Mouse (Mus musculus) mouse embryonic stem cell (cell line): ENCODE results near the gene Daam2.

ENCODE experiments used
- in situ Hi-C, 2 experiments: fragments of 300-500 bp; cut with MboI; formaldehyde crosslinking; loops; 1 replicate in 1 of 2; 3 replicates in 1 of 2; pipeline ENCODE4 v1.14.3; 2019 to 2020; ENCODE audit warnings: low sequenced_read_pairs in 2 of 2, low pct_unique_long_range_greater_than_20kb in 1 of 2, mixed read lengths in 1 of 2; ENCODE audit not compliant: unreplicated experiment in 1 of 2

Gene Daam2

DNA sequence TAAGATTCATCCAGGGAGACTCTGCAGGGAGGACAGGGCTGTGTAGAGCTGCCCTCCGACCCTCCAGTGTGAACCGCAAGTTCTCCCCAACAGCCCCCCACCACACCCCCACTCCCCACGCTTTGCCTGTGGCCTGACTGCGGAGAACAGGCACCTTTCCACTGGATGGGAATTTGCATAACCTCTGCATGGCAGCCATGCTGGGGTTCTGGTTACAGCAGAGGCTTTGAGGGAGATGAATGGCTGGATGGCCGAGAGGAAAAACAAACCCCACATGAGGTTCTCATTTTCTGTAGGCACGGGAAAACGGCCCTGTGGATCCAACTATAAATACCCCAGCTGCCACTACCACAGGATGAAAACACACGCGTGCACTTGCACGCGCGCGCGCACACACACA lies 23.4 kb downstream of the Daam2 start:
- in situ Hi-C loops = loop anchor here in 1 of 2 experiments (25.0 kb wide), 1 partner anchor 347 kb away; no protein-coding TSS in a partner anchor

- in situ Hi-C loops = loop anchor here in 1 of 2 experiments (25.0 kb wide), 1 partner anchor 348 kb away; no protein-coding TSS in a partner anchor
These were observed 24.9 kb downstream of the Daam2 start for GRCm38 (mm10) chr17:49539204-49539603.

DNA sequence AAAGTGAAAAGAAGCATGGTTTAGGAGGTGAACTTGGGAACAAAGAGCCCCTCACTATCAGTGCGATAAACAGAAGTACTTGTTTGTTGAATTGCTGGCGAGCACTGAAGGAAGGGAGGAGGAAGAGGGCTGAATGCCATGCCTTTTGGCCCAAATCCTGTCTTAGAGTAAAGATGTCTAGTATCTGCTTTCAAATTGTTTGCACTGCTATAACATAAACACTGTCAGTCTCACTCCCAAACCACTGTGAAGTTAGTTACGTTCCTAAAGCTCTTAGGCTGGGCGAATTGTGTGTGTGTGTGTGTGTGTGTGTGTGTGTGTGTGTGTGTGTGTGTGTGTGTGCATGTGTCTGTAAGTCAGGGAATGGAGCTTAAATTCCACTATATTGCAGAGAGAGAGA lies 28.6 kb downstream of the Daam2 start:
- in situ Hi-C loops = loop anchor here in 1 of 2 experiments (25.0 kb wide), 1 partner anchor 352 kb away; no protein-coding TSS in a partner anchor

DNA sequence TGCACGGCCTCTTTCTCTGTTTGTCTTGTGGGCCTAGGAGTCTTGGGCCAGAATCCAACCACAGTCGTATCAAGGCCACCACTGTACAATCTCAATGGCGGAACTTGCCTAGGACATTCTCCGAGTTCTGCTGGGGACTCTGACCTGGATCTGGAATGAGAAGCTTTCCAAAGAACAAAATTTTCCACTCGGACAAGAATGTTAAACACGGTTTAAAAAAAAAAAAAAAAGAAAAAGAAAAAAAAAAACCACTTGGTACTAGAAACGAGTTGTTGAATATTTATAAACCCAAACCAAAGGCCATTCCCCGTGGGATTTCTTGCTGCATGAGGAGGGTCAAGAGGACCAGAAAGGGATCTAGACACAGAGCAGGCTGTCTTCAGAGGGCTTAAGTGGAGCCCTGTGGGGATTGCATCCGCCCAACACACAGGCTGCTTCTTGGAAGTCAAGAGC lies 29.9 kb downstream of the Daam2 start:
- in situ Hi-C loops = loop anchor here in 1 of 2 experiments (25.0 kb wide), 1 partner anchor 353 kb away; no protein-coding TSS in a partner anchor

DNA sequence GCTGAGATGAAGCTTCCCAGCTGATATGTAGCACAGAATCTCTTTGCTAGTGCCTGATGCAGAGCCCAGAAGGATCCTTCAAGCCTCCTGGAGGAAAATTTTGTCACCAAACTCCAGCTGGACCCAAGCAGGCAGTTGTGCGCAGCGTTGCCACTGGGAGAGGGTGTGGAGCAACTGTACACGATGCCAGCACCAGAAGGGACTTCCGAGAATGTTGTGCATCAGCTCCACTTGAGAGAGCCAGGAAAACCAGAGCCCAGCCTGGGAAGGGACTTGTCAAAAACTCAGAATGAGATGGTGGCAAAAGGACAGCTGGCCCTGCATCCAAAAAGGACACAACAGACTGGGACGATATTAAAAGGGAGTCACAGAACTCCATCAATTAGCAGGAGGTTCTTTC lies 32.5 kb downstream of the Daam2 start:
- in situ Hi-C loops = loop anchor here in 1 of 2 experiments (25.0 kb wide), 1 partner anchor 356 kb away; no protein-coding TSS in a partner anchor

DNA sequence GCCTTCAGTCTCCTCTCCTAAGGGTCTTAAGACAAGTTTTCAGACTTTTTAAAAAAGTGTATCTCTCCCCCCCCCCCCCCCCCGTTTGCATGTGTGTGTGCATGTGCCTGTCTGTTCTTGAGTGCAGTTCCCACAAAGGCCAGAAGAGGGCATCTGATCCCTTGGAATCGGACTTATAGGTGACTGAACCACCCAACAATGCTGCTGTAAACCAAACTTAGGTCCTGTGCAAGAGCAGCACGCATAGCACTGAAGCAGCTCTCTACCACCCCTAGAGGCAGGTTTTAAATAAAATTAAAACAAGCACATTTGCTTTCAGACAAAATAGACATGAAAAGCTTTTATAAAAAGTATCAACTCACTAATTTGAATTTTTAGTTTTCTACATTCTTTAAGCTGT lies 33.9 kb downstream of the Daam2 start:
- in situ Hi-C loops = loop anchor here in 1 of 2 experiments (25.0 kb wide), 1 partner anchor 357 kb away; no protein-coding TSS in a partner anchor

DNA sequence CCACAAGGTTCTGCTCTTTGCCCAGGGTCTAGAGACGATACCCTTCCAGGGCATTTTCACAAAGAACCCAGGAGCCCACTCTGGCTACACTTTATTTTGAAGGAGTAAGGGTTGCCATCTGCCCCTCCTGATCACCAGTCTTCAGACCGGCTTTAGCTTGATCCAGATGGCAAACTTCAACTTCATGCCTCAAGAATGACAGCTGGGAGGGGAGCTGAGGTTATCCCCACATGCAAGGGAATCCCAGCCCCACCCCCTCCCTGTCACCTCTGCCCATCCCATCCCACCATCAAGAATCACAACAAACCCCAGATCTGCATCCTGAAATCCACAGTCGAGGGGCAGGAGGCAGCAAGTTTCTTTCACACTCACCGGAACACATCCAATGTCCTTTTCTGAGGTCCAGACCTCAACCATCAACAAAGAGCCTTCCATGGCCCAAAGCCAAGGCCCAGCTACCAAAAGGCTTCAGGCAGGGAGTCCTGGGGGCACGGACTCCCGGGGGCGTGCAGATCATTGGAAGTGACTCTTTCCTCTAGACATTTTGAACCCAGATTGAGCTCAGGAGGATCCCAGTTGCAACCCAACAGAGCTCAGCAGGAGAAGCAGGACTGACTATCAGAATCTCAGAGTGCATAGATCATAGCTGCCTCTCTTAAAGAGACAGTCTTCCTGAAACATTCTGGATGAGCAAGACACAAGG lies 35.5 kb downstream of the Daam2 start:
- in situ Hi-C loops = loop anchor here (10.0 to 25.0 kb wide), 2 partner anchors 356 to 359 kb away; no protein-coding TSS in a partner anchor

DNA sequence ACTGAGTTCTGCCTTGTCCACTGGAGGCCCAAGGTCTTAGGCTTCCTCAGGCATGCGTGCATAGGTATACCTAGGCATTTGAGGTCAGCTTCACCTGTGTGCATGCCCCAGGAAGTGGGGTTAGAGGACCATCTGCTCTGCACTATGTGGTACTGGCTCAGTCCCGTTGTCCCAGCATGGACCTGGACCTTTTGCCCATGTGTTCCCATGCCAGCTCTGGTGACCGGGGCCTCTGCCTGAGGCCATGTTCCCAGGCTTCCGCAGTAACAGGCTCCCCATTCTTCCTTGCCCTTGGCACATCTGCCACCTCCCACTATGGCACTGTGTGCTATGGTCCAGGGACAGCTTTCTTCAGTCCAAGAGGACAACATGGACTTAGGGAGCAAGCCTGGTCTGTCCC lies 36.1 kb downstream of the Daam2 start:
- in situ Hi-C loops = loop anchor here (10.0 to 25.0 kb wide), 2 partner anchors 357 to 359 kb away; no protein-coding TSS in a partner anchor

DNA sequence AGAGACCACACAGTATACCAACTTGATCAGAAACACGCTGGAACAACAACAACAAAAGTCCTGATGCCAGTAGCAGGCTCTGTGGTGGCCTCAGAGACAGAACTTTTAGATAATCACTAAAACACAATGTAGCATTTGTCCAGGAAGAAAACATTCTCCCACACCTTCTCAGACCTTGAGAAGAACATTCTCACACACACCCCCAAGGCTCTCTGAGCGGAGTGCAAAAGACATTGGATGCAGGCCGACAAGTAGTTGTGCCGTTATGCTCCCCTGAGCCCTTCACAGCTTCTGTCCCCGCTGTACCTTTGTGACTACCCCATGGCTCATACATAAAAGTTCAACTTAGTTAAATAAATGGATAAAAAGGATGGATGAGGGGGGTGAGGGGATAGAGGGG lies 37.6 kb downstream of the Daam2 start:
- in situ Hi-C loops = loop anchor here (10.0 to 25.0 kb wide), 2 partner anchors 358 to 361 kb away; no protein-coding TSS in a partner anchor

DNA sequence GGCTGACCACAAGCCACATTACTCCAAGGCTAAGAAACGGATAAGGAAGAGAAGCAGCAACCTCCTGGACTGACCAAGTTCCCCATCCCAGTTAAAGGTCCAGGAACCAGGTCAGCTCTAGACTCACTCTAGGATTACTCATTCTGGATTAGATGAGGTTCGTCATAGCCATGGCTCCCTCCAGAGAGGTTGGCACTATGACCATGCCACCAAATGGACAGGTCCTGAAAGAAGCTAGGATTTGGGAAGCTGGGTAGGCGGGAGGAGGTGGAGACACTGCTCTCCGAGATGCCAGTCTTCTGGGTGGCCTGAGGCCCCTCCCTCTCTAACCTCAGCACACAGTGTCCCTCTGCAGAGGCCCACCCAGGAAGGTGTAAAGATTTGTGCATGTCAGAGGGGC lies 38.2 kb downstream of the Daam2 start:
- in situ Hi-C loops = loop anchor here (10.0 to 25.0 kb wide), 2 partner anchors 359 to 361 kb away; no protein-coding TSS in a partner anchor

GRCm38 (mm10) chr17:49524584-49524983 lies 39.6 kb downstream of the Daam2 start:
- in situ Hi-C loops = loop anchor here in 1 of 2 experiments (10.0 kb wide), 1 partner anchor 360 kb away; no protein-coding TSS in a partner anchor

DNA sequence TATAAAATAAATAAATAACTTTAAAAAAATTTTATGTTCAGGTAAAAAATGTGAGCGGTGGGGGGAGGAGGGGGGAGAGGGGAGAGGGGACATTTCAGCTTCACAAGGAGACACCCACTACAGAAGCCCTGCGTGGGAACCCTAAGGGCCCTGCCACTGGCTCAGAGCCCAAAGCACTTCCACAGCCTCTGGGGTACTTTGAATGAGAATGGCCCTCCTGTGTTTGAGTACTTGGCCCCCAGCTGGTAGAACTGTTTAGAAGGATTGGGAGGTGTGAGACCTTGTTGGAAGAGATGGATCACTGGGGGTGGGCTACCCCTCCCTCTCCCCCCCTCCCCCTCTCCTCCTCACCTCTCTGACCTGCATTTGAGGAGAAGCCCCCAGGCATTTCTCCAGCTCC lies 41.7 kb downstream of the Daam2 start:
- in situ Hi-C loops = loop anchor here in 1 of 2 experiments (10.0 kb wide), 1 partner anchor 362 kb away; no protein-coding TSS in a partner anchor

GRCm38 (mm10) chr17:49522002-49522401 lies 42.1 kb downstream of the Daam2 start:
- in situ Hi-C loops = loop anchor here in 1 of 2 experiments (10.0 kb wide), 1 partner anchor 363 kb away; no protein-coding TSS in a partner anchor

DNA sequence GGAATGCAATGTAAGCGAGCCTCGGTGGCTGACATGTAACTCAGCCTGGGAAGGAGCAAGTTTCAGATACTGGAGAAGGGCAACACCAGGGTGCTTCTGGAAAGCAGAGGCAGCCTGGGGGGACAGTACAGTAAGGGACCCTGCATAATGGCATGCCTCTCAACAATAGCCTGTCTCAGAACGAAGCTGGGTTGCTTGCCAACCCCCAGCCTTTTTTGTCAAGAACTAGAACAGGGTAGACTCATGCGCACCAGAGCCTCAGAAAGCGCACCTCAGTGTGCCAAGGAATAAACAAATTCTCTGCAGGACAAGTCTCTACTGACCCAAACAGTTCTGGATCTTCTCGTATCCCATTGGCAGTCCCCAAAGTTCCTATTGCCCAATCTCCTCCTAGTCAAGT lies 43.5 kb downstream of the Daam2 start:
- in situ Hi-C loops = loop anchor here in 1 of 2 experiments (10.0 kb wide), 1 partner anchor 364 kb away; no protein-coding TSS in a partner anchor

- in situ Hi-C loops = loop anchor here in 1 of 2 experiments (10.0 kb wide), 1 partner anchor 365 kb away; no protein-coding TSS in a partner anchor
These were observed 44.4 kb downstream of the Daam2 start for GRCm38 (mm10) chr17:49519576-49520247.

DNA sequence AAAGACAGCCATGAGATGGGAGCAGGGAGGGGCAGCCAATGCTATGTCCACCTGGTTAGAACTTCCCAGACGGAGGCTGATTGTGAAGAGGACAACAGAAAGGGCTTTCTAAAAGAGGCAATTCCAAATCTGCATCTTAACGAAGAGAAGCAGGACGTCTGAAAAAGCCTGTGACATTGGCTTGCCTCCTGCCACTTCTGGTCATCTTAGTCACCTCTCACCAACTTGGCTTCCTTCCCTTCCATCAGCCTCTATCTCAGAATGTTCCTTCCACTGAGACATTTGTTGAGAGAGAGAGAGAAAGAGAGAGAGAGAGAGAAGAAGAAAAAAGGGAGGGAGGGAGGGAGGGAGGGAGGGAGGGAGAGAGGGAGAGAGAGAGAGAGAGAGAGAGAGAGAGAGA lies 47.1 kb downstream of the Daam2 start:
- in situ Hi-C loops = no loop called here

DNA sequence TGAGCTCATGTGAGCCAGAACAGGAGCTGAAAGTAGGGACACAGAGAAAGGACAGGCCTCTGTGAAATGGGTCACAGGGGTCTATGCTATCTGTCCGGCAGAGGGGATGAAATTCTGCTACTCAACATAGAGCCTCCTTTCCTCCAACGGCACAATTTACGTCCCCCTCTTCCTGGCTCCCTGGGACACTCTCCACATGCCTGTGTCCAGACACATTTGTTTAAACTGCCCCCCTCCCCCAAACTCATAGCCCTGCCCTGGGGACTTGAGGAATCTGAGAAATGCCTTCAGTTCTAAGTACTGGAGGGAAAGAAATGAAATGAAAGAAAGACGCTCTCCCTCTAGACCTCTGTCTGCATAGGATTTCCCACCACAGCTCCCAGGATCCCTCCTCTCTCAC lies 48.5 kb downstream of the Daam2 start:
- in situ Hi-C loops = no loop called here

DNA sequence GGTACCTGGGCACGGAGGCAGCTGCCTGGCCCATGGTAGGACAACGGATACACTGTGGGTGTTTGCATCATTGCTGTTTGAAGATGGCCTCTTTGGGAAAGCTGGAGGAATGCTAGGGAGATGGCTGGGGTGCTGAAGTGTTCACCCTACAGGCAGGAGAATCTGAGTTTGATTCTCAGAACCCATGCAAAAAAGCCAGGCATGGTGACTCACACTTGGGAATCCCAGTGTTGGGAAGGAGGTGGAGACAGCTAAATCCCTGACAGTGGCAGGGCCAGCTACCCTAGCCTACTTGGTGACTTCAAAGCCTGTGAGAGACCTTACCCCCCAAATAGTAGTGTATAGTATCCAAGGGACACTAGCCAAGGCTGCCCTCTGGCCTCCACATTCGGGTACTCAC lies 49.0 kb downstream of the Daam2 start:
- in situ Hi-C loops = no loop called here

DNA sequence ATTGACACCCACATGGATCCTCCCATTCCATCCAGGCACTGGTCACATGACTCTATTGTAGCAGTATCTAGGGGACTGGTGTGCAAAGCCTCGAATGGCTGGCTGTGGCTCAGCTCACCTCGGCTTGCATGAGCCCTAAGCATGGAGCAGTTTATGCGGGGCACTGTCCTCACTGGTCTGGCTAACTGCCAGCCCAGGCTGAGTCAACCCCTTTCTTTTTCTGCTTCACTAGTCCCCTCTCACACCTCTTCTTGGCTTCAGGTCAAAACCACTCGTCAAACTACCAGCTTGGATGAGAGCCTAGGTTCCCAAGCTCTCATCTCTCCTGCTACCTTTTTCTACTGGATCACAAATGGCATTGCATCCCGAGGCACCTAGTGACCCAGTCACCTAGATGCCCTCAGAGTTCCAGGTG lies 51.5 kb downstream of the Daam2 start:
- in situ Hi-C loops = no loop called here
